Mouse (Mus musculus) MEL (cell line): ENCODE measurements around the gene Adam23. TPM values are rescaled to one million over a fixed set of nuclear protein-coding genes. Genes with fewer than 3 reads are reported as not detected.

Source experiments
- DNase-seq: peaks from one replicate; pipeline ENCODE4 v3.0.0; 2011; ENCODE audit warnings: low read depth, low spot score
- H3K27ac ChIP-seq: 2 replicates; pipeline ENCODE4 v1.5.1; 2012; ENCODE audit warnings: low read depth, mild to moderate bottlenecking, control low read depth, low read length, moderate library complexity; ENCODE audit not compliant: control insufficient read depth
- H3K27me3 ChIP-seq, 2 experiments: fragments of 150-350 bp in 1 of 2; sonication (generic) in 1 of 2; 2 replicates each; pipeline ENCODE4 v1.6.1; 2012; ENCODE audit warnings: low read length in 2 of 2, mild to moderate bottlenecking in 2 of 2, improper control_type of control experiment in 1 of 2, moderate library complexity in 1 of 2; ENCODE audit not compliant: insufficient read depth in 2 of 2, control insufficient read depth in 1 of 2
- H3K36me3 ChIP-seq, 2 experiments: 2 replicates each; pipeline ENCODE4 v1.6.1; 2012 to 2014; ENCODE audit warnings: low read length in 2 of 2, improper control_type of control experiment in 1 of 2, inconsistent platforms in 1 of 2, mild to moderate bottlenecking in 1 of 2; ENCODE audit not compliant: insufficient read depth in 2 of 2, control insufficient read depth in 1 of 2
- H3K4me1 ChIP-seq, 2 experiments: fragments of 150-350 bp in 1 of 2; sonication (generic) in 1 of 2; 2 replicates each; pipeline ENCODE4 v1.6.1; 2012; ENCODE audit warnings: low read length in 2 of 2, improper control_type of control experiment in 1 of 2, mild to moderate bottlenecking in 1 of 2; ENCODE audit not compliant: insufficient read depth in 2 of 2, control insufficient read depth in 1 of 2
- H3K4me3 ChIP-seq, 2 experiments: fragments of 150-350 bp in 1 of 2; sonication (generic) in 1 of 2; 2 replicates each; pipeline ENCODE4 v1.5.1; 2012; ENCODE audit warnings: low read depth in 2 of 2, low read length in 2 of 2, mild to moderate bottlenecking in 2 of 2, moderate library complexity in 2 of 2, control low read depth in 1 of 2, improper control_type of control experiment in 1 of 2; ENCODE audit not compliant: control insufficient read depth in 1 of 2, insufficient read depth in 1 of 2
- H3K79me2 ChIP-seq: 2 replicates; pipeline ENCODE4 v1.6.1; 2012; ENCODE audit warnings: mild to moderate bottlenecking, low read length, moderate library complexity; ENCODE audit not compliant: control insufficient read depth, poor library complexity, insufficient read depth
- H3K9ac ChIP-seq: 2 replicates; pipeline ENCODE4 v1.6.1; 2012; ENCODE audit warnings: low read depth, mild to moderate bottlenecking, control low read depth, low read length, moderate library complexity; ENCODE audit not compliant: control insufficient read depth, poor library complexity, severe bottlenecking
- H3K9me3 ChIP-seq: fragments of 150-350 bp; sonication (generic); replicated peaks from 2 replicates; pipeline ENCODE4 v1.6.1; 2012; ENCODE audit warnings: mild to moderate bottlenecking, low read length, improper control_type of control experiment, moderate library complexity; ENCODE audit not compliant: insufficient read depth
- E2F4 ChIP-seq: IDR thresholded peaks from 2 replicates; pipeline ENCODE4 v1.6.1; 2011; ENCODE audit warnings: low read depth, low read length, improper control_type of control experiment, borderline replicate concordance
- ETS1 ChIP-seq: IDR thresholded peaks from 2 replicates; pipeline ENCODE4 v1.6.1; 2012; ENCODE audit warnings: low read depth, mild to moderate bottlenecking, inconsistent platforms, low read length, improper control_type of control experiment, moderate library complexity
- GABPA ChIP-seq: IDR thresholded peaks from 2 replicates; pipeline ENCODE4 v1.6.1; 2012; ENCODE audit warnings: low read depth, mild to moderate bottlenecking, inconsistent platforms, low read length, improper control_type of control experiment, moderate library complexity
- GATA1 ChIP-seq: IDR thresholded peaks from 2 replicates; pipeline ENCODE4 v1.6.1; 2011; ENCODE audit warnings: low read depth, low read length, improper control_type of control experiment
- HCFC1 ChIP-seq: IDR thresholded peaks from 2 replicates; pipeline ENCODE4 v1.6.1; 2012; ENCODE audit warnings: low read depth, mild to moderate bottlenecking, inconsistent platforms, low read length, improper control_type of control experiment, moderate library complexity
- JUND ChIP-seq: IDR thresholded peaks from 2 replicates; pipeline ENCODE4 v1.6.1; 2011; ENCODE audit warnings: low read depth, mild to moderate bottlenecking, improper control_type of control experiment, low read length
- KAT2A ChIP-seq: conservative IDR thresholded peaks from 2 replicates; pipeline ENCODE4 v1.6.1; 2012; ENCODE audit warnings: low read depth, low read length, improper control_type of control experiment, inconsistent platforms
- MAFK ChIP-seq: IDR thresholded peaks from 2 replicates; pipeline ENCODE4 v1.6.1; 2011; ENCODE audit warnings: low read depth, mild to moderate bottlenecking, low read length, improper control_type of control experiment, borderline replicate concordance
- MYB ChIP-seq: IDR thresholded peaks from 2 replicates; pipeline ENCODE4 v1.6.1; 2011; ENCODE audit warnings: mild to moderate bottlenecking, low read depth, low read length, improper control_type of control experiment
- MYC ChIP-seq: IDR thresholded peaks from 2 replicates; pipeline ENCODE4 v1.6.1; 2011; ENCODE audit warnings: low read depth, mild to moderate bottlenecking, low read length, improper control_type of control experiment, moderate library complexity
- POLR2AphosphoS2 ChIP-seq: IDR thresholded peaks from 2 replicates; pipeline ENCODE4 v1.6.1; 2011; ENCODE audit warnings: low read length, improper control_type of control experiment
- POLR2AphosphoS5 ChIP-seq: IDR thresholded peaks from 2 replicates; pipeline ENCODE4 v1.6.1; 2012; ENCODE audit warnings: low read depth, borderline replicate concordance, mild to moderate bottlenecking, inconsistent platforms, low read length, moderate library complexity, mixed read lengths
- SIN3A ChIP-seq: IDR thresholded peaks from 2 replicates; pipeline ENCODE4 v1.6.1; 2012; ENCODE audit warnings: low read length, improper control_type of control experiment, inconsistent platforms
- UBTF ChIP-seq: IDR thresholded peaks from 2 replicates; pipeline ENCODE4 v1.6.1; 2012; ENCODE audit warnings: low read depth, mild to moderate bottlenecking, inconsistent platforms, low read length, improper control_type of control experiment, moderate library complexity, borderline replicate concordance; ENCODE audit not compliant: insufficient read depth
- ZC3H11A ChIP-seq: IDR thresholded peaks from 2 replicates; pipeline ENCODE4 v1.6.1; 2012; ENCODE audit warnings: low read depth, mild to moderate bottlenecking, inconsistent platforms, low read length, improper control_type of control experiment
- ZMIZ1 ChIP-seq: IDR thresholded peaks from 2 replicates; pipeline ENCODE4 v1.6.1; 2012; ENCODE audit warnings: low read depth, mild to moderate bottlenecking, inconsistent platforms, low read length, improper control_type of control experiment, moderate library complexity
- ZNF384 ChIP-seq: IDR thresholded peaks from 2 replicates; pipeline ENCODE4 v1.6.1; 2012; ENCODE audit warnings: low read depth, mild to moderate bottlenecking, inconsistent platforms, low read length, improper control_type of control experiment
- polyA plus RNA-seq, 2 experiments: library from polyadenylated mRNA; stranded (reverse) in 1 of 2; unstranded in 1 of 2; fragments of >175 nt in 1 of 2; fragments of >200 nt in 1 of 2; gene quantifications; 2 replicates each; pipeline versions ENCODE4 v1.2.1 to v1.2.4; 2012; ENCODE audit warnings: low replicate concordance in 2 of 2, low read depth in 1 of 2; ENCODE audit not compliant: insufficient read length in 2 of 2, insufficient read depth in 1 of 2, missing spikeins in 1 of 2
- total RNA-seq: library from RNA; depleted of rRNA; stranded (reverse); fragments of 300-350 nt; gene quantifications from 2 replicates; pipeline ENCODE4 v1.2.3, GENCODE M21; 2012

Gene Adam23
- total and polyA plus RNA-seq, 3 experiments = not detected

GRCm38 (mm10) chr1:63484646-63485045, 39.0 kb downstream of the Adam23 start:
- Histone ChIP-seq H3K9ac (no peak overlapping the region), H3K79me2 (no peaks in the 10 kb centered on the region), H3K27ac (no peak overlapping the region), H3K9me3 (no peaks in the 10 kb centered on the region), H3K27me3 (no peaks in the 10 kb centered on the region; a peak in 1 of 4 replicates), H3K4me3 (no peak overlapping the region), H3K4me1 (no peaks in the 10 kb centered on the region), H3K36me3 (no peaks in the 10 kb centered on the region)
- no peak for TF ChIP-seq ZC3H11A
- no peak for TF ChIP-seq ZMIZ1
- TF ChIP-seq POLR2AphosphoS2 = no peak
- no peak for TF ChIP-seq MAFK
- TF ChIP-seq SIN3A = no peak
- TF ChIP-seq KAT2A = no peak
- no peak for TF ChIP-seq POLR2AphosphoS5
- TF ChIP-seq HCFC1 = no peak
- DNase-seq = no peak

- TF ChIP-seq UBTF (no peak), ETS1 (no peak), GABPA (no peak), MYC (no peak), GATA1 (no peak)
- TF ChIP-seq, all 39 proteins: peak for 0
- Histone ChIP-seq H3K36me3 (no peaks in the 10 kb centered on the region), H3K79me2 (no peaks in the 10 kb centered on the region), H3K9ac (no peak overlapping the region), H3K4me3 (no peak overlapping the region), H3K9me3 (no peaks in the 10 kb centered on the region), H3K4me1 (no peaks in the 10 kb centered on the region), H3K27ac (no peak overlapping the region), H3K27me3 (no peaks in the 10 kb centered on the region; a peak in 1 of 4 replicates)
- DNase-seq = no peak
Observed at GRCm38 (mm10) chr1:63486646-63487045, 41.0 kb downstream of the Adam23 start.

GRCm38 (mm10) chr1:63491001-63491400, 45.3 kb downstream of the Adam23 start:
- Histone ChIP-seq H3K4me3 (no peak overlapping the region), H3K79me2 (no peaks in the 10 kb centered on the region), H3K27ac (no peak overlapping the region), H3K36me3 (no peaks in the 10 kb centered on the region), H3K9ac (no peak overlapping the region), H3K4me1 (no peaks in the 10 kb centered on the region), H3K9me3 (no peaks in the 10 kb centered on the region), H3K27me3 (no peaks in the 10 kb centered on the region; a peak in 1 of 4 replicates)
- no peak for DNase-seq
- TF ChIP-seq MYB (no peak), ZNF384 (no peak), ZMIZ1 (no peak), E2F4 (no peak), MAFK (no peak), GABPA (no peak), SIN3A (no peak), ZC3H11A (no peak), JUND (no peak)
